Mouse (Mus musculus) G1E (cell line): ENCODE results near the gene Tmem132d.

Source experiments
- CTCF ChIP-seq: IDR thresholded peaks from 2 replicates; pipeline ENCODE4 v1.5.1; 2012; ENCODE audit warnings: low read depth, low read length, inconsistent platforms, mixed read lengths
- GATA1 ChIP-seq: IDR thresholded peaks from 2 replicates; pipeline ENCODE4 v1.6.1; 2012; ENCODE audit warnings: borderline replicate concordance, low read length, inconsistent platforms, mixed read lengths
- GATA2 ChIP-seq: IDR thresholded peaks from 2 replicates; pipeline ENCODE4 v1.6.1; 2012; ENCODE audit warnings: low read depth, low read length, inconsistent platforms, borderline replicate concordance
- POLR2AphosphoS5 ChIP-seq: IDR thresholded peaks from 2 replicates; pipeline ENCODE4 v1.6.1; 2012; ENCODE audit warnings: low read depth, low read length, inconsistent platforms; ENCODE audit not compliant: insufficient replicate concordance
- TAL1 ChIP-seq: conservative IDR thresholded peaks from 2 replicates; pipeline ENCODE4 v1.6.1; 2012; ENCODE audit warnings: low read depth, low read length, inconsistent platforms, mixed read lengths

DNA sequence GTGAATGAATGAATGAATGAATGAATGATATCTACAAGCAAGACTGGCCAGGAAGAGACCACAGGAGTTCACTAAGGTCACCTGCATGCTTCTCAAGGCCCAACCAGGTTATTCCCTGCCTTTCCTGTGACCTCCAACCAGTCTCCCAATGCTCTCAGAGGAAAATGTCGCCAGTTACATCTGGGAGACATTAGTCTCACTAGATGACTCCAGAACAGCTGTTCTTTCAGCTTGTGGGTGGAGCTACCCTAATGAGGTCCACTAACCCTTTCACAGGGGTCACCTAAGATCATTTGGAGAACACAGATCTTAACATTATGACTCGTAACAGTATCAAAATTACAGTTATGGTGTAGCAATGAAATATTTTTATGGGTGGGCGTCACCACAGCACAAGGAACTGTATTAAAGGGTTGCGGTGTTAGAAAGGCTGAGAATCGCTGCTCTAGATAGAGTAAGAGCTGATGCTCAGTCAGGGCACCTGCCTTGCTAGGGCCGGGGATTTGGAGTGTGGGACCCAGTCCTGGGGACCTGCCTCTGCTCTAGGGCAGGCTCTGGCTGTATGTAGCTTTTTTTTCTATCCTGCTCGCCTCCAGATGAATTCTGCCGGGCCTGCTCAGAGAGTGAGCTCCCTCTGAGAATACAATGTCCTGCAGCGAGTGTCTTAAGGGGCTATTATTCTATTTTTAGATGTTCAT, 196.1 kb downstream of the Tmem132d start:
- no peak for TF ChIP-seq GATA1
- no peak for TF ChIP-seq CTCF
- TF ChIP-seq POLR2AphosphoS5: no peak
- no peak for TF ChIP-seq TAL1
- TF ChIP-seq GATA2: no peak
